Mouse (Mus musculus) 3T3-L1 (cell line): ENCODE measurements around the gene Cacna1c.
A peak's percentile ranks its signal among the peaks of the same experiment; 100 is the strongest.

Experiments used
- DNase-seq: peaks from one replicate; pipeline ENCODE4 v3.0.0-alpha.2; 2015; ENCODE audit warnings: low read depth, low spot score

Gene Cacna1c

DNA sequence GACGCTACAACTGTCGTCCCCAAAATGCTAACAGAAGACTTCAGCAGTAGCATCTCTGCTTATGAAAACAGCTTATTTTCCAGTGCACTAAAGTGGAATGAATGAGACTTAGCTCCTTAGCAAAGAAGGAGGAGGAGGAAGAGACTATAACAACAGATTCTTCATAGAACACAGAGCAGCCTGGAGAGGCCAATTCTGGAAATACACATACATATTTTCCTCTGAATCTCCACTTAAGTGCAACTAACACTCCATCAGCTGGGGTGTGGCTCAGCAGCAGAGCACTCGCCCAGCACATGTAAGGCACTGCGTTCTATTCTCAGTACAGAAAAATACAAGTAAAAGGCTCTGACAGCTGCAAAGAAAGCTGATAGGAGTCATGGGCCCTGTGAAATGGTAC, 384.2 kb downstream of the Cacna1c start:
- no peak for DNase-seq

DNA sequence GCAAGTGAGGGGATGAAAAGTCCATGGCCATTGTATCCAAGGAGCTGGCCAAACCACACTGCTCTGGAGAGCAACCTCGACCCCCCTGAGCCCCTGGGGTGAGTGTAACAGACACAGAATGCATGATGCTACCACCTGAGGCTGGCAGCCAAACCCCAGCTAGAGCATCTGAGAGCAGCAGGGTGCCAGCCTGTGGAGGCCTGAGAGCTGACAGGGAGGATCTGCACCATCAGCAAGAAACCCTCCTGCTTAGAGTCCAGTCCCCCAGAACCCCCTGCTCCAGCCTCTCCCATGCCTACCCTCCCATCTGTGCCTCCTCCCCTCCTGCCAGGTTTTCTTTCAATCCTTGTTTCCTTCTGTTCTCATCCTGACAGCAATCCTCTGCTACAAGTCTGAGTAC, 385.4 kb downstream of the Cacna1c start:
- no peak for DNase-seq

DNA sequence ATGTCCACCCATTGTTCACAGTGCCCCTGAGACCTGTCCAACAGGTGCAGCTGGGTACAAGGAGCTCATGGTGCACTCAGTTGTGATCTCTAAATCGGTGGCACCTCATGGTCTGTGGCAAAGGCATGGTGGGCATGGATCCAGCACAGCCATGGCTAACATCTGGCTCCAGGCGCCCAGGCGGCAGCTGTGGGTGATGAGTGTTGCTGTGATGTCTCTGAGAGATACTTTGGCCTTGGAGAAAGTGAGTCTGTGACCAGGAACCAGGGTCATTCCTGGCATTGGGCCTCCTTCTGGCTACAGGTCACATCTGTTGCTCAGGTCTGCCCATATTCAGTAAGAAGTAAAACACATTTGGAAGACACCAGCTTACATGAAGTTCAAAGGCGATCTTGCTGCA, 391.1 kb downstream of the Cacna1c start:
- no peak for DNase-seq

DNA sequence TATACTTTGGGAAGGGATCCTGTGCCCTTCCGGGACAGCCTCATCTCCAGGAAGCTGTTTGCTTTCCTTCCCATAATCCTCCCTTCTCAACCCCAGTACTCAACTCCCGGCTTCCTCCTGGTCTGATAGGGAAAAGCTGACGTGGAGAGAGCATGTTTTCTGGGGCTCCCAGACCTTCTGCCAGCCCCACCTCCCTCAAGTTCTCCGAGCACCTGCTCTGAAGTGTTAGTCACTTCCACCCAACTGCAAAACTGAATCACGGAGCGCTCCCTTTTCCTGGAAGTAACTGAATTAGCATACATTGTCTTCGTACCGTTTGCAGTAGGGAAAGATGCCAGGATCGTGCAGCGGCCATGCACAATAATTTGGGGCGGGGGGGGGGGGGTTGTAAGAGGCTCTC, 393.9 kb downstream of the Cacna1c start:
- DNase-seq: no peak

DNA sequence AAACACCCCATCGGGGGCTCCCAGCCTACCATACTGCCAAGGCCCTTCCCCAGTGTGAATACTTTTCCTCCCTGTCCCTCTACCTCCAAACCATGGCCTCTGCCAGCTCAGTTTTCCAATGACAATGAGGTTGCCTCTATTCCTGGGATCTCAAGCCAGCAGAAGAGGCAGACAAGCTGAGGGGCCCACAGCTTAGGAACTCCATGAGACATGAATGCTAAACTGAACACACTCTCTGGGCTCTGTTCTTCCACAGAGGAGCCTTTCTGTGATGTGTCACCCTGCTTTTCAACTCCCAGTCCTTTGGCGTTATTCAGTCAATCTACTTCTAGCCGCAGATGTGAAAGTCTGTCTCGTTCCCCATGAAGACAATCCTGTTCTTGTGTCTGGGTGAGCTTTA, 399.8 kb downstream of the Cacna1c start:
- no peak for DNase-seq

DNA sequence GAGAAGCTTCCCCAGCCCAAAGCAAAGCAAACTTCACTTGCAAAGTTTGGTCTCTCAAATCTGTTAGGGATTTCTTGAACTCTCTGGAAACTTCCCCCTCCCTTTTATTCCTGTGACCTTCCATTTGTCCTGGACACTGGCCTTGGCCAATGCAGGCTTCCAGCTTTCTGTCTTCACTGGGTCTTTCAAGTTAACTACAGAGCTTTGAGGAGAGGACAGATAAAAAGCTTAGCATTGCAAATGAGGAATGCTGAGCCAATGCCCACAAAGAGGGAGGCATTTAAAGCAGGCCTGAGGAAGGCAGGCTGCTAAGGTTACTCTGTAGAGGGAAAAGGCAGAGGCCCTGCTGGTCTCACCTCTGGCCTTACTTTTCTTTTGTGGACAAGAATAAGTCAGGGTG, 400.5 kb downstream of the Cacna1c start:
- DNase-seq: no peak

DNA sequence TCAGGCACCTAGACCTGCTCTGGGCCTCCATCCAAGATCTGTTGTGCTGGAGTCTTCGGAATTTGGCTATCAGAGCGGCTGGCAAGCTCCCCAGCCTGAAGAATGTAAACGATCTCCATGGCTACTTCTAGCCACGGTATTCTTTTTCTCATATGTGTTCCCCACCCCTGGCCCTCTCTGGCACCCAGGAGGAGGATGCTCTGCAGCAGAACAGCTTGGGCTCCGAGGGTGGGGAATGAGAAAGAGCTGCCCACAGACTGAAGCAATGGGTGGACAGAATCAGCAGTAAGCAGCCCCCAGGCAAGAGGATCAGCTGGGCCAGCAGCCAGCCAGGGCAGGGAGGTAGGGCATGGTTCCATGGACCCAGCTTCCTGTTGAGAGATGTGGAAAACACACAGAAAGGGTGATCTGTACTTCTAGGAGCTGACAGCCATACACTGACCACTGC, 404.3 kb downstream of the Cacna1c start:
- peak; percentile 98 for DNase-seq

DNA sequence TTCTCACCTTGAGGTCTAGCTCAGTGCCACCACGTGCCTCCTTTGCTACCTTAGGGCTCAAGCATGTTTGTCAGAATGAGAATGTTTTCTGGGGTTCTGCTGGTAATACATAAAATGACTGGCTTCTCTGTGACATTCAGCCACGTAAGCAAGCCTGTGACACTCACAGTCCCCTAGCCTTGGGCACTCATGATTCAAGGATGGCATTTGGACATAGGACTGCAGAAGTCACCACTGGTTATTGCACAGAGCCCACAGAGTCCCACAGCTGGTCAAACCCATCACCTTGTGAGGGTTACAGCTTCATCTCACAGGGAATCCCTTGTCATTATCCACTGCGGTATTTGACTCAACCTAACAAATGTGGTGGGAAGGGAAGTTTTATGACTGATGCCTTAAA, 408.3 kb downstream of the Cacna1c start:
- DNase-seq: no peak

DNA sequence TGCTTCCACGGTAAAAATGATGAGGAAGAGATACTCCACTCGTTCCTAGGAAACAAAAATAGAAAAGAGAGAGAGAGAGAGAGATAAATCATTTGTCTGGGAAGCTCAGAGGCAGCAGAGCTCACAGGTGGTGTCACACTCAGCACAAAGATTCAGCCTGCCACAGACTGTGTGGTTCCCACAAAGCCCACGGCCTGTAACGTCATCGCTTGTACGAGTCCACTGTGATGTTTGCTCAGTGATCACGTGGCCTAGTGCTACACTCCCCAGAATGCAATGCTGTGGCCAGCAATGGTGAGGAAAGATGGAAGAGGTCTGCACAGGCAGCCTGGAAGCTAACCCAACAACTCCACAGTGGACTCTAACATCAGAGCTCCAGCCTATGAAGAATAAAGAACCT, 415.9 kb downstream of the Cacna1c start:
- no peak for DNase-seq

DNA sequence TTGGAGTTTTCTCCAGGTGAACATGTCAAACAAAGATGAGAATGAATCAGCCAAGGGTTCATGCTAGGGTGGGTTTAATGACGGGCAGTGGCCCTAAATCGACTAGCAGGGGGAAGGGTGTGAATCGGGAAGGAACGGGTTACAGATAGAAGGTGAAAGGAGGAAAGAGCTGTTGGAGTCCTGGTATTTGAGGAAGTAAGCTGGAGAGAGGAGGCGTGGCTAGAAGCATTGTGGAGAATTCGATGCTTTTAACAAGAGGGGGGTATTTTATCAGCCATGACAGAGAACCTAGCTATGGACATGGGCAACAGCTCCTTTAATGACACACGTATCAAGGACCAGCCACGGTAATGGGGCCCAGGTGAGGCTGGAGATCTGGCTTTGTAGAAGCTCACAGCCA, 417.0 kb downstream of the Cacna1c start:
- DNase-seq: no peak

DNA sequence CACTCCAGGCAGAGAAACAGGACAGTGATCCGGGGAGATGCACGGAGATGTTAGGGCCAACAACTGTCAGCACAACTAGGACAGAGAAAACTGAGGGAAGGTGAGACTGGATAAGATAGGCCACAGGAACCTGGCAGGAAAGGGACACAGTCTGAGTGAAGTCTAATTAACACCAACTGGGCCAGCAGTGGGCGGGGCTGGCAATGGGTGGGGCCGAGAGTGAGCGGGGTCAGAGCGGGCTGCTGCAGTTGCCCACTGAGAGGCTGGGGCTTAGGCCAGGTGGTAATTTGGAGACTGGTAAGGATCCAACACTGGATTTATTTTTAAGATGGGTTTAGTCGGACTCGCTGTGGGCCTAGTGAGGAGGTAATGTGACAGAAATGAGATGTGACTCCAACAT, 418.8 kb downstream of the Cacna1c start:
- DNase-seq: no peak

DNA sequence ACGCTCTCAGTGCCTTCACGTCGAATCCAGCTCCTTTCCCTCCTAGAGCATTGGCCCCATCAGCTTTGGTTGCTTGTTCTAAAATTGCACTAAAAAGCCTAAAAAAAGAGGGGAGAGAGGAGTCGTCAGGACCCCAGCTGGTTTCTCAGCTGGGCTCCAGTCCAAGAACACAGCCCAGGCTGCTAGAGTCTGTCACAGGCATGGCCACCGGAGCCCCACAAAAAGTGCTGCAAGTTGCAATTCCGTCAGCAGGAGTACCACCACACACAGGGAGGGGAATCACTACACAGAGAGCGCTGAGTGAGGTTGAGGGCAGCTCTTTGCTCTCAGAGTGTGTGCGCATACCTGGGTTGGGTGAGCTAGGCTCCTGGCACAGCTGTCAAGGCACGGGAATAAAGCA, 419.8 kb downstream of the Cacna1c start:
- DNase-seq: no peak

DNA sequence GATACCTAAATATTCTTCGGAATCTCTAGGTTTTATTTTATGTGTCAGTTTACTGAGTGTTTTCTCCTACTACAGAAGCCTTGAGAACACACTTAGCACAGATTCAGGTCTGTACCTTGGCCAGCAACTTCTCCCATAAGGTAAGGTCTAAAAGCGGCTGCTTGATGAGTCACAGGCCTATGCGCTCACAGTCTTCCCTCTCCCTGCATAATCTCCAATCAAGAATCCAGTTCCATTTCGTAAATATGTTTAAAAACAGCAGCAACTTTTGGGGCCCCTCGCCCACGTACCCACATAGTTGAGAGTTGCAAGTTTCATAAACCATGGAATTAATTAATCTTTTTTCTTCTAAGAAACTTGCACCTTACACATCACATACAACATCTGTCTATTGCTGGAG, 423.6 kb downstream of the Cacna1c start:
- DNase-seq: no peak

DNA sequence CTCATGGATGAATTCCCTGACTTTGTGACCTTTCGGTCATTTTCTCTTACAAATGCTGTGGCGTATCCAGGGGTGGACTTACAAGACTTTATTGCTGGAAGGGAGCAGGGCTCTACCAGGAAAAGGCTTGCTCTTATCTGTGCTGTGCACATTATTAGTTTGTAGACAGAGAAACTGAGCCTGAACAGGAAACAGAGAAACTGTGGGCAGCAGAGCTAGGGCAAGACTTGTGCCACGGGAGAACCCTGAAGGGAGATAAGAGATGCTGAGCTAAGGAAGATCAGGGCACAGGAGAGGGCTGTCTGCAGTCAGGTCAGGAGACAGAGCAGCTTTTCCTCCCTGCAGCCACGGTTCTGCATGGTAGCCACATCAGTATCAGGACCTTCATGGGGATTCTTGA, 425.1 kb downstream of the Cacna1c start:
- DNase-seq: no peak

DNA sequence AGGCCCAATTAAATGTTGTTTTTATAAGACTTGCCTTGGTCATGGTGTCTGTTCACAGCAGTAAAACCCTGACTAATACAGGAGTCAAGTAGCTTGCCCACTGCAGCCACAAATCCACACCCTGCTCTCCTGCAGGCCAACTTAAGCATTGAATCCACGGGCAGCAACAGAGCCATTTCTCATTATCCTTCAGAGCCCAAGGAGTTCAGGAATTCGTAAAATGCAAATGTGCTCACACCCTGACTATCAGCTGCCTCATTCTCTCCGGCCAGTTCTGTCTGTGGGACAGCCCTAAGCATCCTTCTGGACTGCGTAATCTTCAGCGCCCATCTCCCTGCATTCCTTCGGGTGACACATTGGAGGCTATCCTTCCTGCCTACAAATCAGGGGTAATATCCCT, 425.8 kb downstream of the Cacna1c start:
- peak; percentile 6 for DNase-seq

DNA sequence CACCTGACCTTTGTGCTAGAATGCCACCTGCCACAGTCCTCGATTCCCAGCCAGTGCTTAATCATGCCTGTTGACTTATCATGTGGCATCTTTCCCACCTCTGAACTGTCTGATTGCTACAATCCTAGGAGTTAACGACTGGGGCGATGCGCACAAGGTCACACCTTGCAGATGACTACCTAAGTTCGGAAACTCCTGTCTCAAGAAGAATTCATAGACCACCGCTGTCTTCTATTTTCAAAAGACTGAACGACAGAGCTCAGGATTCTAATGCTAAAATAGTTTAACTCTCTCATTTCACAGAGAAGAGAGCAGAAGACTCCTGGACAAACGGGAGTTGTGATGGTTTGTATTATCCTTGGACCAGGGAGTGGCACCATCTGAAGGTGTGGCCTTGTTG, 426.4 kb downstream of the Cacna1c start:
- no peak for DNase-seq

DNA sequence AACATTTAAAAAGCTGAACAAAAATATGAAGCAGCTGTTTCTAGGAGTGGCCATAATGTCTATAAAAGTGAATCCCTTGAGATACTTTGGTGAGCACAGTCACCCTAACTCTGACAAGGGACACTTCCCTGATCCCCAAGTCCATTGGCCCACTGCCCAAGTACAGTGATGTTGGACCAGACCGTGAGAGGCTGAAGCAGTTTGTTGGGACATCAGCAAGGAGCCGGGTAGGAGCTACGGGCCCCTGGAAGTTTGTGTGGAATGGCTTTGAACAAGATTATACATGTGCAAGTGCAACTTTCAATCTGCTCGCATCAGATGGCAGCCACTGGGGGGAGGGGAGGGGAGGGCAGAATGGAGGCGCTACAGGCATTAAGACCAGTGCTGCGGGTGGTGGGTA, 428.5 kb downstream of the Cacna1c start:
- no peak for DNase-seq

DNA sequence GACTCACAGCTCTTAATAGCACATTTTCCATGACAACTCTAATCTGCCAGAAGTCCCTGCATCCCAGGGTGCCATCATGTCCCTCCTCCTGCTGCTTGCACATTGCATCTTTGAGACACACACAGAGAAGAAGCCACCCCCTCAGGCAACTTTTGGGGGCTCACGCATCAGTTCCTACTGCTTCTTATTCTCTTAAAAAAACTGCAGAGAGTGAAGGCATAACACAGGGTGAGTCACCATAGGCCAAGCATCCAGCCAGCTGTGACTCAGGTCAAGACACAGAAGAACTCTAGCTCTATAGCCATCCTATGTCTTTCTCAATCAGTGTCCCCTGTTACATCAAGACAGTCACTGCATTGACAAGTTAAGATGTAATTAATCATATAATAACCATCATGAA, 431.0 kb downstream of the Cacna1c start:
- DNase-seq: peak; percentile 83

DNA sequence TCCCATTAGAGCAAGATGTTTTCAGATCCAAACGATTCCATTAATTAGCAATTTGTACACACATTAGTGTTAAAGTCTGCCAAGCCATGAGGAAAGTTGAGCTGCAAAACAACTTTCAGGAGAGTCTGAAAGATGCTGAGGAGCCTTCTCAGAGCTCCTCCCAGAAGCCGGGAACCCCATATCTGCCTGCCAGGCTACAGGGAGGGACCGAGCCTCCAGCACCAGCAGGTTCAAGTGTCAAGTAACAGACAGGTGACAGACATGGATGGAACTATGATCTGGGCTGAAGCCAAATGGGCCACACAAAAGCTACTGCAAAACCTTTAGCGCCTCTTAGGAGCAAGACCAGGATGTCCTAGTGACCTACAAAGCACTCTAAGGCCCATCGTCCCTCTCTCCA, 437.2 kb downstream of the Cacna1c start:
- DNase-seq: no peak

DNA sequence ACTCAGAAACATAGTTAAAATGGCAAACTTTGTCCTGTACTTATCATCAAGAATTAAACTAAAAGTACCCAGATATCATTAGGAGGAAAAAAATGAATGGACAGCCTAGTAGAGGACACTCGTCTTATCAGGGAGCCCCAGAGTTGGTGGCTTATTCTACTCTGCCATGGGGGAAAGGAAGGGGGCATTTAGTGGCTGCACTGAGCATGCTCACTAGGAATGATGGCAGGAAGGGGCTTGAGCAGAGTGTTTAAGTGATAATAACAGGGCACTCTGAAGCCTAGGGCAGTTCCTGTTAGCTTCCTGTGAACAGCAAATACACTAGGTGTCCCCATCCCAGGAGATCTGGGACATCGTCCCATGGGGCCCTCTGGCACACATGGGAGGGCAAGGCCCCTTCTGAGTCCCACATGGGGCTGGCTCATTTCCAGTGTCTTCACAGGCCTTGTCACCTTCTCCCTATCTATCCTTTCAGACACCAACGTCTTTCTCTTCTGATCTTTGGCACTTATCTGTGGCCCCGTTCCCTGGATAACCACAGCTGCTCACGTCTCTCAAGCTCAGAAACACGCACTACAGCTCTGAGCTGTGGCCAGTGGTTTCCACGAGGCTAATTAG, 437.8 kb downstream of the Cacna1c start:
- DNase-seq: no peak

DNA sequence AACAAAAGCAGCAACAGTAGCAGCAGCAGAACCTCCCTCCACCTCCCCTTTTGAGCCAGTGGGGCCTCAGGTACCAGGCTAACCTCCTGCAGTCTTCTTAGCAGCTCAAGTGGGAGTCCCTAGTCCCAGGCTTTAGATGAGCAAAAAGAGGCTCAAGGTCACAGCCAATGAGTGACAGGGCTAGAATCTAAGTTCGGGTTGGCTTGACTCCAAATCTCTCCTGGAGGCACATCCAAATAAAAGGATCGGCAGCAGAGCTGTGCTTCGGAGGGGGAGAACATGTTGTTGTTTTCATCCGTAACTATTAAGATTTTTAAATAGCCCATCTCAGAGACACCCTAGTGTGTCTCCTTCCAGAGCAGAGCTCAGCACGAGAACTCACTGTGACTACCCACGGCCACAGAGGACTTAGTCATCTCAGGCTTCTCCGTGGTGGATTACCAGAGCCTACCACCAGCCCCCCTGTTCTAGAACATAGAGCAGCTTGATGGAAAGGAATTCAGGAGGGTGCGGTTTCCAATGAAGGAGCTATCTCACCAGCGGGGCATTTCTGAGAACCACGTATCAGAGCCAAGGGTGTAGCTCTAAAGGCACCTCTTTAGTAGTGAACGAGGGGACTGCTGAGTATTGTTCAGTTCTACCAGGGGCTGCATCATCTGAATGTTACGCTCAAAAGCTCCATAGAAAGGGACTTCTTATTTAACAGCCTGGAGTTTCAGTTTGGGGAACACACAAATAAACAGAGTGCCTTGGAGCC, 438.5 kb downstream of the Cacna1c start:
- DNase-seq: peak; percentile 19

DNA sequence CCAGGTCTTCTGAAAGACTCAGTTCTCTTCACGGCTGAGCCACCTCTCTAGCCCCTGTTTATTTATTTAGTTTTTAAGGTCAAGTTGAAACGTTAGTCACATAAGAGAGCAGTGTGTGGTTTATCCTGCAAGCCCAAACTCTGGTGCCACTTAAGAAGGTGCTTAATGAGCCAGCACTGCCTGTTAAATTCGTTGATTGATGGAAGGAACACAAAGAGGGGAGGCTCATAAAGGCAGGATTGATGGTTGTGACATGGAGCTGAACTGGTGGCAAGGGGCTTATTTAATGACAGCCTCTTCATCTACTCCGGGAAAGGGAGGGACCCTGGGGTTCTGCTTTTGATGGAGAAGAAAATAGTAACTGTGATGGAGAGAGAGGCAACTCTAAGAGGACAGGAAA, 439.7 kb downstream of the Cacna1c start:
- no peak for DNase-seq

DNA sequence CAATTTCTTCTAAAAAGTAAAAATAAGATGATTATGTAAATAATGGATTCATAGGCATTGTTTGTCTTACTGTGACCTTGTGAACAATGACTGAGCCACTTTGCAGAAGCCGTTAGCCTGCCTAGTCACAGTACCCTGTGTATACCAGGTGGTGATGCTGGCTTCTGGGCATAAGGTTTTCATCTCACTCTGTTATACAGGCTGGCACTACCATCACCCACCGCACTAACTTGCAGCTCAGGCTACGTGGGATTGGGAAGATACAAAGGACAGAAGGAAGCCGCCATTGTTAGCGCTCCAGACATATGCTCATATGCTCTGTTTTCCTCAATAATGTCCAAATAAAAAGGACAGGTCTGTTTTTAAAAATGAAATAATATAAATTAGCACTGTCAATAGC, 440.4 kb downstream of the Cacna1c start:
- no peak for DNase-seq

DNA sequence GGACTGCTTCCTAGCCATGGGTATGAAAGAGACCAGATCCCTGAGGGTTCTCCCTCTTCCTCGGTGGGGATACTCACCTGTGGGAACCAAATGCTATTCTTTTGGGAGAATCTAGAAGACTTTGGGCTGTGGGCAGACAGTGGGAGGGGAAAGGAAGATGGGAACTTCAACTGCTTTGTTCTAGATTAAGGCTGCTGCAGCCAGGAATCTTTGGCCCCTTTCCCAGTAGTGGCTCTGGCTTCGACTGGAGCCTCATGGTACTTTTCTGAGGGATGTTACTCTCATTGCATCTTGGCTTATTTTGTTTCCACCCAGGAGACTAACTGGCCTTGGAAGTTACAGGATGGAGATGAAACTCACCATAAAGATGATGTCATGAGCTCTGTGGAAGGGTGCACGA, 441.8 kb downstream of the Cacna1c start:
- peak; percentile 41 for DNase-seq
